Comparison of ENCODE assay signal across 16 mouse cellular contexts in genomic region chr4:102209773-102210172, GRCm38 (mm10).
DNase-seq lines count a peak whose midpoint lies in the region; TF ChIP-seq lines count a peak whose summit lies in the region.
"Had no signal": no experiment of that assay in that cellular context is flagged by ENCODE, and none has a peak within 500 bp of the region (broad histone marks: within the 10 kb centered on the region; RNA-seq: fewer than 3 reads in every experiment).

No protein-coding gene starts in this region.

- 0 out of 2 replicates have a peak, but pooled peaks have one; percentile 20 for TF ChIP-seq EP300 in CH12.LX (IDR thresholded peaks at IDR 0.05; ENCODE audit: low read length)

- TF ChIP-seq CTCF in CH12.LX (conservative IDR thresholded peaks at IDR 0.05 in 1 of 2, IDR thresholded peaks at IDR 0.05 in 1 of 2; ENCODE audit: low read depth in 2 of 2, low read length in 2 of 2): no peak

- TF ChIP-seq RAD21 in CH12.LX (IDR thresholded peaks at IDR 0.05; ENCODE audit: low read depth, low read length): no peak

- in situ Hi-C loops in CH12.LX (cut with MboI; ENCODE audit: low pct_ligation_motif_present, low pct_unique_long_range_greater_than_20kb, low sequenced_read_pairs): no loop called here

- H3K27me3 ChIP-seq in CH12.LX (replicated peaks): no peaks in the 10 kb centered on the region
- H3K27me3 ChIP-seq: Patski had no signal

- dilution Hi-C loops in CH12.LX (cut with MboI; ENCODE audit: extremely low pct_ligation_motif_present, extremely low pct_unique_long_range_greater_than_20kb, low sequenced_read_pairs): no loop called here

- DNase-seq in CH12.LX (ENCODE audit: extremely low read depth): peak; percentile 45
- DNase-seq in left cerebral cortex, adult 8-10 months (ENCODE audit: low spot score in 2 of 2): no peak
- DNase-seq: adrenal gland, adult 2 months; adrenal gland, adult 8-10 months; adrenal gland, postnatal 10 days; adrenal gland, postnatal 14 days; adrenal gland, postnatal 25 days; adrenal gland, postnatal 36 days; B cell, adult 2 months; cerebellum, adult 11 months; cerebellum, adult 11-12 months; cerebellum, adult 18-20 months; cerebellum, adult 2 months; cerebellum, adult 8-10 months had no signal

- no peak for TF ChIP-seq POLR2A in CH12.LX (IDR thresholded peaks at IDR 0.05; ENCODE audit: low read depth, low read length)

- no peak overlapping the region for H3K4me2 ChIP-seq in CH12.LX (ENCODE audit: insufficient read depth, low read depth, poor library complexity, severe bottlenecking)

- H3K79me2 ChIP-seq in CH12.LX (replicated peaks; ENCODE audit: control insufficient read depth, extremely low read depth, insufficient read depth, poor library complexity, severe bottlenecking): no peaks in the 10 kb centered on the region

- no peak overlapping the region for H3K4me3 ChIP-seq in CH12.LX (replicated peaks in 1 of 3; ENCODE audit: low read depth in 2 of 3, low read length in 2 of 3, poor library complexity in 1 of 3)

- H3K27ac ChIP-seq in CH12.LX (ENCODE audit: insufficient read depth, low read depth): no peak overlapping the region

- H3K36me3 ChIP-seq in CH12.LX (replicated peaks in 1 of 2; ENCODE audit: control insufficient read depth in 1 of 2, insufficient read depth in 1 of 2, low read length in 1 of 2): no peaks in the 10 kb centered on the region
- H3K36me3 ChIP-seq: G1E had no signal

- no peak overlapping the region for H3K9ac ChIP-seq in CH12.LX (ENCODE audit: insufficient read depth, low read depth)

- no peaks in the 10 kb centered on the region for H3K9me3 ChIP-seq in CH12.LX (replicated peaks; ENCODE audit: low read length)

- H3K4me1 ChIP-seq in CH12.LX (ENCODE audit: control insufficient read depth in 1 of 2, insufficient read depth in 2 of 2): peaks cover 0 to 10% of the 10 kb centered on the region in 2 experiments; a peak in 2 of 4 replicates

TF ChIP-seq in CH12.LX, 34 proteins besides CTCF, POLR2A, EP300 and RAD21:
- TF ChIP-seq MYC (IDR thresholded peaks at IDR 0.05; ENCODE audit: low read depth, low read length) (peak; percentile 64; the same call in 1 of the 2 replicates), MAX (IDR thresholded peaks at IDR 0.05; ENCODE audit: low read length) (peak; percentile 51; the same call in 1 of the 2 replicates), NRF1 (IDR thresholded peaks at IDR 0.05; ENCODE audit: low read depth, low read length) (no peak), ETS1 (conservative IDR thresholded peaks at IDR 0.05; ENCODE audit: low read depth, low read length) (peak; percentile 66), BHLHE40 (IDR thresholded peaks at IDR 0.05; ENCODE audit: low read depth, low read length) (peak; percentile 98), MAFK (IDR thresholded peaks at IDR 0.05; ENCODE audit: insufficient replicate concordance, low read length) (0 out of 2 replicates have a peak, but pooled peaks have one; percentile 20), TCF12 (IDR thresholded peaks at IDR 0.05; ENCODE audit: low read depth, low read length) (no peak)
TF ChIP-seq in CH12.LX: peak in this region for 5.
